8 mouse cellular contexts compared by ENCODE assay signal in genomic region chr4:132930784-132931183, GRCm38 (mm10). TPM values are rescaled to one million over a fixed set of nuclear protein-coding genes. Genes with fewer than 3 reads are reported as not detected.
A peak's percentile ranks its signal among the peaks of the same experiment; 100 is the strongest.
DNase-seq lines count a peak whose midpoint lies in the region; ATAC-seq and TF ChIP-seq lines count a peak whose summit lies in the region.
"Had no signal": no experiment of that assay in that cellular context is flagged by ENCODE, and none has a peak within 500 bp of the region (broad histone marks: within the 10 kb centered on the region; RNA-seq: fewer than 3 reads in every experiment).

No protein-coding gene starts in this region.

- no peaks in the 10 kb centered on the region for H3K36me3 ChIP-seq in ES-Bruce4 (ENCODE audit: control insufficient read depth, insufficient read depth, low read length, poor library complexity, severe bottlenecking)
- H3K36me3 ChIP-seq in stomach, postnatal 0 days (ENCODE audit: control insufficient read depth, insufficient read depth, low read length) = no peaks in the 10 kb centered on the region

- no peak overlapping the region for H3K4me2 ChIP-seq in stomach, postnatal 0 days (replicated peaks; ENCODE audit: low read depth)

- H3K4me3 ChIP-seq in ES-Bruce4 (ENCODE audit: low read depth, low read length) = no peak overlapping the region
- no peak overlapping the region for H3K4me3 ChIP-seq in stomach, postnatal 0 days (ENCODE audit: low read depth, low read length)
- H3K4me3 ChIP-seq: myocyte had no signal

- H3K9me3 ChIP-seq in ES-Bruce4 (replicated peaks; ENCODE audit: control insufficient read depth, insufficient read depth, low read length, poor library complexity, severe bottlenecking) = no peaks in the 10 kb centered on the region
- no peaks in the 10 kb centered on the region for H3K9me3 ChIP-seq in stomach, postnatal 0 days (ENCODE audit: control insufficient read depth, low read length)

- H3K27me3 ChIP-seq in ES-Bruce4 (ENCODE audit: control insufficient read depth, insufficient read depth, low read length, poor library complexity, severe bottlenecking) = no peaks in the 10 kb centered on the region
- no peaks in the 10 kb centered on the region for H3K27me3 ChIP-seq in stomach, postnatal 0 days (ENCODE audit: control insufficient read depth, insufficient read depth, low read length)

- DNase-seq in layer of hippocampus, postnatal 10 days (ENCODE audit: low spot score in 2 of 2) = peak; percentile 38 to 57
- no peak for DNase-seq in layer of hippocampus, postnatal 36 days
- DNase-seq in T-cell, adult 2 months (ENCODE audit: low spot score) = peak; percentile 66
- peak; percentile 61 for DNase-seq in embryo, embryonic 11.5 days (ENCODE audit: low read depth, low spot score)
- DNase-seq in lung, postnatal 10 days = peak; percentile 71
- no peak for DNase-seq in stomach, postnatal 0 days (ENCODE audit: low spot score)

- no peak for TF ChIP-seq EP300 in ES-Bruce4 (IDR thresholded peaks at IDR 0.05; ENCODE audit: insufficient read depth, low read depth, low read length)
- no peak for TF ChIP-seq EP300 in stomach, postnatal 0 days (optimal IDR thresholded peaks at IDR 0.05)

- peak; percentile 36 for TF ChIP-seq CTCF in ES-Bruce4 (IDR thresholded peaks at IDR 0.05; ENCODE audit: low read depth, low read length)
- TF ChIP-seq CTCF in stomach, postnatal 0 days (IDR thresholded peaks at IDR 0.05; ENCODE audit: low read depth) = peak; percentile 84

- no peak overlapping the region for H3K27ac ChIP-seq in ES-Bruce4 (ENCODE audit: insufficient read depth, low read length)
- no peak overlapping the region for H3K27ac ChIP-seq in stomach, postnatal 0 days (replicated peaks)

- peak overlapping the region; percentile 57 for H3K9ac ChIP-seq in ES-Bruce4 (ENCODE audit: low read depth, poor library complexity, severe bottlenecking)
- H3K9ac ChIP-seq in stomach, postnatal 0 days (ENCODE audit: low read length) = no peak overlapping the region

- H3K4me1 ChIP-seq in ES-Bruce4 (ENCODE audit: control insufficient read depth, insufficient read depth, low read length) = no peaks in the 10 kb centered on the region
- no peaks in the 10 kb centered on the region for H3K4me1 ChIP-seq in stomach, postnatal 0 days (replicated peaks; ENCODE audit: control insufficient read depth, insufficient read depth)

- no peak for TF ChIP-seq POLR2A in ES-Bruce4 (IDR thresholded peaks at IDR 0.05; ENCODE audit: insufficient read depth, low read length)

- 6% methylated on average over 8 of the region's 8 CpGs for WGBS in stomach, postnatal 0 days

- ATAC-seq in stomach, postnatal 0 days (ENCODE audit: low FRiP score, low TSS enrichment) = no peak

RNA-seq across cellular contexts. Expression of gene Fam76a, which starts 8.4 kb away (rescaled TPM):
- total RNA-seq in layer of hippocampus, postnatal 10 days (2021) = 10 to 100 TPM; 26.6 to 28.0 TPM
- 10 to 100 TPM; 52.4 to 53.3 TPM for total RNA-seq in layer of hippocampus, postnatal 36 days (2021)
- 22.8 and 24.3 TPM in 2 replicates for polyA plus RNA-seq in ES-Bruce4 (2011; ENCODE audit: insufficient read depth, insufficient read length, low read depth, missing spikeins)
- polyA plus RNA-seq in stomach, postnatal 0 days (2015; fragmentation: Nextera tagmentation; extraction: Ambion mirVana) = 33.3 and 34.3 TPM in 2 replicates

RNA-seq across cellular contexts. Expression of gene Fgr, which starts 43.1 kb away (rescaled TPM):
- under 1 TPM; 0.13 to 0.46 TPM for total RNA-seq in layer of hippocampus, postnatal 10 days (2021)
- total RNA-seq in layer of hippocampus, postnatal 36 days (2021) = under 1 TPM in 1 of 2 experiments, not detected in 1; 0.66 TPM
- polyA plus RNA-seq in ES-Bruce4 (2011; ENCODE audit: insufficient read depth, insufficient read length, low read depth, missing spikeins) = 0.70 and 1.9 TPM in 2 replicates
- 0.15 and 0.18 TPM in 2 replicates for polyA plus RNA-seq in stomach, postnatal 0 days (2015; fragmentation: Nextera tagmentation; extraction: Ambion mirVana)
- polyA plus RNA-seq: myocyte had no signal

RNA-seq across cellular contexts. Expression of gene Stx12, which starts 46.5 kb away (rescaled TPM):
- 100 to 1,000 TPM; 113 to 115 TPM for total RNA-seq in layer of hippocampus, postnatal 10 days (2021)
- total RNA-seq in layer of hippocampus, postnatal 36 days (2021) = 100 to 1,000 TPM; 102 to 108 TPM
- 53.0 and 58.4 TPM in 2 replicates for polyA plus RNA-seq in ES-Bruce4 (2011; ENCODE audit: insufficient read depth, insufficient read length, low read depth, missing spikeins)
- polyA plus RNA-seq in stomach, postnatal 0 days (2015; fragmentation: Nextera tagmentation; extraction: Ambion mirVana) = 56.4 and 56.7 TPM in 2 replicates

Comparison
In these comparisons a context has a peak if more than half of its experiments do, and no peak if none do; other contexts are left out.
1. DNase-seq: peak in layer of hippocampus, postnatal 10 days (2 of 2), T-cell, adult 2 months (single experiment), embryo, embryonic 11.5 days (single experiment) and lung, postnatal 10 days (single experiment); none in layer of hippocampus, postnatal 36 days (0 of 2) and stomach, postnatal 0 days (single experiment).